Mouse (Mus musculus): ENCODE results near the gene Pnpla5.
"Not testable (repeated sequence)": the region's sequence is repeated elsewhere in the genome, so short reads cannot be mapped to it uniquely, and the experiment has no call there.

The Pnpla5 gene

GRCm38 (mm10) chr15:84123075-84123474 lies at the start of gene Pnpla5:
TSS of gene Pnpla5 (minus strand) at chr15:84123175.
- no peak for DNase-seq (ENCODE audit: low read depth, low spot score)

GRCm38 (mm10) chr15:84171166-84171565 lies 48.2 kb upstream of the Pnpla5 start:
- DNase-seq (ENCODE audit: low read depth, low spot score): no peak

GRCm38 (mm10) chr15:84169511-84169910 lies 46.5 kb upstream of the Pnpla5 start:
- no peak for DNase-seq (ENCODE audit: low read depth, low spot score)

- no peak for DNase-seq (ENCODE audit: low read depth, low spot score)
Observed at GRCm38 (mm10) chr15:84168170-84169161, 45.5 kb upstream of the Pnpla5 start.

GRCm38 (mm10) chr15:84167600-84167999 lies 44.6 kb upstream of the Pnpla5 start, which contains the start of gene Pnpla3:
TSS of gene Pnpla3 (plus strand) at chr15:84167837.
- DNase-seq (ENCODE audit: low read depth, low spot score): peak; percentile 94

GRCm38 (mm10) chr15:84166818-84167217 lies 43.8 kb upstream of the Pnpla5 start:
- DNase-seq (ENCODE audit: low read depth, low spot score): no peak

- DNase-seq (ENCODE audit: low read depth, low spot score): no peak
Observed at GRCm38 (mm10) chr15:84161871-84162270, 38.9 kb upstream of the Pnpla5 start.

GRCm38 (mm10) chr15:84157530-84157929 lies 34.6 kb upstream of the Pnpla5 start:
- DNase-seq (ENCODE audit: low read depth, low spot score): not testable (repeated sequence)

GRCm38 (mm10) chr15:84156158-84156557 lies 33.2 kb upstream of the Pnpla5 start:
- no peak for DNase-seq (ENCODE audit: low read depth, low spot score)

- no peak for DNase-seq (ENCODE audit: low read depth, low spot score)
Observed at GRCm38 (mm10) chr15:84140929-84141328, 18.0 kb upstream of the Pnpla5 start.

- DNase-seq (ENCODE audit: low read depth, low spot score): no peak
Observed at GRCm38 (mm10) chr15:84140109-84140508, 17.1 kb upstream of the Pnpla5 start.

- no peak for DNase-seq (ENCODE audit: low read depth, low spot score)
Observed at GRCm38 (mm10) chr15:84139592-84140005, 16.6 kb upstream of the Pnpla5 start.

- DNase-seq (ENCODE audit: low read depth, low spot score): no peak
Observed at GRCm38 (mm10) chr15:84136473-84137415, 13.8 kb upstream of the Pnpla5 start.

- no peak for DNase-seq (ENCODE audit: low read depth, low spot score)
Observed at GRCm38 (mm10) chr15:84135472-84135871, 12.5 kb upstream of the Pnpla5 start.

- DNase-seq (ENCODE audit: low read depth, low spot score): no peak
Observed at GRCm38 (mm10) chr15:84133440-84133839, 10.5 kb upstream of the Pnpla5 start.

GRCm38 (mm10) chr15:84131971-84132370 lies 9.0 kb upstream of the Pnpla5 start:
- DNase-seq (ENCODE audit: low read depth, low spot score): no peak

GRCm38 (mm10) chr15:84131096-84131786 lies 8.3 kb upstream of the Pnpla5 start:
- no peak for DNase-seq (ENCODE audit: low read depth, low spot score)

- DNase-seq (ENCODE audit: low read depth, low spot score): no peak
Observed at GRCm38 (mm10) chr15:84126871-84127270, 3.9 kb upstream of the Pnpla5 start.

- no peak for DNase-seq (ENCODE audit: low read depth, low spot score)
Observed at GRCm38 (mm10) chr15:84126447-84126846, 3.5 kb upstream of the Pnpla5 start.

- DNase-seq (ENCODE audit: low read depth, low spot score): no peak
Observed at GRCm38 (mm10) chr15:84124086-84124485, 1.1 kb upstream of the Pnpla5 start.

- no peak for DNase-seq (ENCODE audit: low read depth, low spot score)
Observed at GRCm38 (mm10) chr15:84121036-84121435, 1.9 kb downstream of the Pnpla5 start.
